Comparison of ENCODE assay signal across 15 mouse cellular contexts in the genomic region with DNA sequence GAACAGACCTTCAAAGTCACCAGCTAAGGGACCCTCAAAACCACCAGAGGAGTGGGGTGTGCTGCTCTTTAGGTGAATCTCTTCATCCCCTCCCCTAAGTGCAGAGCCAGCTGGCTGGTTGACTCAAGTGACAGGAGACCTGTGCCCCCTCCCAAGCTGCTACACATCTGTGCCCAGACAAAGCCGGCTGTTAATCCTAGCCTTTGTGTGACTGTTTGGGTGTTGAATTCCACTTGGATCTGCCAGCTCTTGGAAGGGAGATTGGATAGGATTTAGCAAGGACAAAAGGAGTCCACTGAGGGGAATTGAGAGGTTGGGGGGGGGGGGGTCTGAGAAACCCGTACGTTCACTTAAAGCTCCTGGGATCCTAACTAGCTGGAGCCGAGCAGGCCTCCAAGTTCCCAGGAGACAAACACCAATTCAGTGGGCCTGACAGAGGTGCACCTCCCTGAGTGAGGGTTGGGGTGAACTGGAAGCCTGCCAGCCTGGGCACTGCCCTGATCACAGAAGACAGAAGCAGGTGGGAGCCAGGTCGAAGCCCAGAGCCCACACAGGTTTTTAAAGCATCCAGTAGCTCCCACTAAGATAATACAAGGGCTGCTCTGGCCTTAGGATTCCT.
DNase-seq lines count a peak whose midpoint lies in the region; ATAC-seq lines count a peak whose summit lies in the region.
"Had no signal": no experiment of that assay in that cellular context is flagged by ENCODE, and none has a peak within 500 bp of the region (broad histone marks: within the 10 kb centered on the region; RNA-seq: fewer than 3 reads in every experiment).

No protein-coding gene starts in this region.

- peak overlapping the region; percentile 78 for H3K27ac ChIP-seq in embryonic facial prominence, embryonic 10.5 days (replicated peaks)
- no peak overlapping the region for H3K27ac ChIP-seq in forebrain, embryonic 15.5 days (replicated peaks)
- peak overlapping the region; percentile 53; the same call in 1 of the 2 replicates for H3K27ac ChIP-seq in limb, embryonic 10.5 days
- H3K27ac ChIP-seq: embryonic facial prominence, embryonic 13.5 days; heart, adult 2 months had no signal

- H3K9ac ChIP-seq in forebrain, embryonic 15.5 days (replicated peaks), result no peak overlapping the region
- H3K9ac ChIP-seq: embryonic facial prominence, embryonic 13.5 days had no signal

- peak; percentile 9; the same call in 1 of the 2 replicates for ATAC-seq in forebrain, embryonic 15.5 days (replicated peaks)

- no peak overlapping the region for H3K4me3 ChIP-seq in embryonic facial prominence, embryonic 10.5 days
- no peak overlapping the region for H3K4me3 ChIP-seq in forebrain, embryonic 15.5 days
- no peak overlapping the region for H3K4me3 ChIP-seq in limb, embryonic 10.5 days
- H3K4me3 ChIP-seq: embryonic facial prominence, embryonic 13.5 days; heart, adult 2 months had no signal

- no peaks in the 10 kb centered on the region for H3K27me3 ChIP-seq in embryonic facial prominence, embryonic 10.5 days (replicated peaks; ENCODE audit: low read depth, poor library complexity, severe bottlenecking)
- H3K27me3 ChIP-seq in forebrain, embryonic 15.5 days, result no peaks in the 10 kb centered on the region
- no peaks in the 10 kb centered on the region for H3K27me3 ChIP-seq in limb, embryonic 10.5 days (ENCODE audit: low read depth, poor library complexity, severe bottlenecking)
- H3K27me3 ChIP-seq: embryonic facial prominence, embryonic 13.5 days had no signal

- H3K4me1 ChIP-seq in embryonic facial prominence, embryonic 10.5 days, result peaks cover 55% of the 10 kb centered on the region
- peaks cover 12% of the 10 kb centered on the region for H3K4me1 ChIP-seq in forebrain, embryonic 15.5 days
- peaks cover 12% of the 10 kb centered on the region for H3K4me1 ChIP-seq in limb, embryonic 10.5 days

- peak; percentile 67 for DNase-seq in embryo, embryonic 10 days (ENCODE audit: low spot score)
- no peak for DNase-seq in embryo, embryonic 9.5 days (ENCODE audit: extremely low spot score)
- peak; percentile 47 for DNase-seq in embryonic facial prominence, embryonic 10.5 days (ENCODE audit: low spot score)
- DNase-seq in limb, embryonic 10.5 days (ENCODE audit: low spot score), result no peak
- no peak for DNase-seq in kidney, postnatal 10 days
- DNase-seq in kidney, adult 18-20 months, result no peak
- no peak for DNase-seq in heart, postnatal 4 days
- DNase-seq: cerebellum, adult 2 months; heart, adult 2 months; heart, postnatal 14 days; kidney, adult 11 months; layer of hippocampus, postnatal 36 days; lung, postnatal 4 days had no signal

- 30% methylated on average over 5 of the region's 5 CpGs for WGBS in embryonic facial prominence, embryonic 10.5 days
- 6% methylated on average over 5 of the region's 5 CpGs for WGBS in forebrain, embryonic 15.5 days
- WGBS in limb, embryonic 10.5 days, result 59% methylated on average over 5 of the region's 5 CpGs

- H3K4me2 ChIP-seq in forebrain, embryonic 15.5 days (replicated peaks), result no peak overlapping the region
- H3K4me2 ChIP-seq: embryonic facial prominence, embryonic 13.5 days had no signal

- H3K36me3 ChIP-seq in embryonic facial prominence, embryonic 10.5 days (replicated peaks), result no peaks in the 10 kb centered on the region
- no peaks in the 10 kb centered on the region for H3K36me3 ChIP-seq in forebrain, embryonic 15.5 days
- H3K36me3 ChIP-seq in limb, embryonic 10.5 days, result no peaks in the 10 kb centered on the region
- H3K36me3 ChIP-seq: embryonic facial prominence, embryonic 13.5 days had no signal

- H3K9me3 ChIP-seq in embryonic facial prominence, embryonic 10.5 days, result no peaks in the 10 kb centered on the region
- no peaks in the 10 kb centered on the region for H3K9me3 ChIP-seq in forebrain, embryonic 15.5 days
- H3K9me3 ChIP-seq in limb, embryonic 10.5 days (replicated peaks), result no peaks in the 10 kb centered on the region
- H3K9me3 ChIP-seq: embryonic facial prominence, embryonic 13.5 days had no signal

Comparison
In these comparisons a context has a peak if more than half of its experiments do, and no peak if none do; other contexts are left out.
1. DNase-seq: peak in embryo, embryonic 10 days (single experiment) and embryonic facial prominence, embryonic 10.5 days (single experiment); none in embryo, embryonic 9.5 days (single experiment), limb, embryonic 10.5 days (single experiment), kidney, postnatal 10 days (single experiment), kidney, adult 18-20 months (single experiment) and heart, postnatal 4 days (single experiment).